Mouse (Mus musculus): ENCODE results near the gene Fam228b.
A peak's percentile ranks its signal among the peaks of the same experiment; 100 is the strongest.

- TF ChIP-seq CTCF (conservative IDR thresholded peaks at IDR 0.05; ENCODE audit: low read length) (peak; percentile 66), NANOG (IDR thresholded peaks at IDR 0.05; ENCODE audit: borderline replicate concordance, low read length) (no peak)
These were observed 39.9 kb downstream of the Fam228b start for GRCm38 (mm10) chr12:4729165-4729564.

All from E14TG2a.4 (cell line).